Mouse (Mus musculus) embryonic stem cell, embryonic (primary cell): ENCODE measurements around the gene Lrrc23.

Experiments used
- CTCF ChIA-PET, 4 experiments: fragments of 300-600 bp in 2 of 4; fragments of 350-600 bp in 2 of 4; sonication (Branson Sonifier 250); formaldehyde crosslinking; loops; one replicate each; lab custom pipeline; 2022; ENCODE audit warnings: inconsistent platforms in 2 of 4; lab: Charles Lee
- POLR2A ChIA-PET, 4 experiments: fragments of 300-600 bp in 2 of 4; fragments of 350-600 bp in 2 of 4; sonication (Branson Sonifier 250); formaldehyde crosslinking; loops; one replicate each; lab custom pipeline; 2022; ENCODE audit warnings: antibody characterized with exemption in 4 of 4, inconsistent platforms in 1 of 4; lab: Charles Lee

Lrrc23 gene

DNA sequence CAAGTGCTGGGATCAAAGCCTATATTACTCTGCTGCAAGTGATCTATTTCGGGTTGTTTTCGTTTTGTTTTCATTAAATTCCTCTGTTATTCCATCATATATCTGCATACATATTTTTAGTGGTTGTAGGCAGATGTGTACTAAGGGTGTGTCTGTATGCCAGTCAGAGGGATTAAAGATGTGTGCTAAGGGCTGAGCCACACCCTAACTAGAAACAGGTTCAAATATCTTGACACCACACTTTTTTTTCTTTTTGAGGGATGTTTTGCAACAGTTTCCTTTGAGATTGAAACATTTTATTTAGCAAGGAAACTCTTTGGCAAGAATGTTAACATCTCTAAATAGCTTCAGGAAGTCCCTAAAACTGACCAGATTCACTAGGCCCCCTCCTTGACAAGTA, 16.7 kb upstream of the Lrrc23 start:
- ChIA-PET POLR2A (interaction anchor here in 3 of 4 experiments (0.9 to 1.6 kb wide), 9 partner anchors 8 to 55 kb away, joined by 3 to 5 read pairs (median 3); partner anchors contain the start of genes Grcc10 (in 2 of the 3), Cdca3 (in 1 of the 3) and Usp5 (in 1 of the 3)), CTCF (interaction anchor here in 1 of 4 experiments (0.9 kb wide), 1 partner anchor 10 kb away, joined by 3 read pairs; no protein-coding TSS in a partner anchor)

DNA sequence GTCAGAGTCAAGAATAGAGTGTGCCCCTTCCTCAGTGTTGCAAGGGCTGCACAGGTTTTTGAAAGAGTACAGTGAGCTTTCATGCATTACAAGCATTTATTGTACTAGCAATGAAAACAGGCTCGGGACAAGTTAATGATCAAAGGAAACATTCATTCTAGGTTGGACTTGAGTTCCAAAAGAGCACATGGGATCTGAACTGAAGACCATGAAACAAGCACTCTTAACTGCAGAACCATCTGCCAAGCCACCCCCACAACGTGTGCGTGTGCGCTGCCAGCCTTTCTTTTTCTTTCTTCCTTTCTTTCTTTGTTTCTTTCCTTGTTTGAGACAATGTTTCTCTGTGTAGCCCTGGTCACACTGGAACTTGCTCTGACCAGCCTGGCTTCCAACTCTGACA, 16.3 kb upstream of the Lrrc23 start:
- CTCF ChIA-PET, result interaction anchor here in 1 of 4 experiments (0.9 kb wide), 1 partner anchor 10 kb away, joined by 3 read pairs; no protein-coding TSS in a partner anchor
- POLR2A ChIA-PET, result interaction anchor here in 3 of 4 experiments (0.9 to 6.7 kb wide), 5 partner anchors 10 to 54 kb away, joined by 3 to 44 read pairs (median 4); partner anchors contain the start of genes Cdca3 (in 1 of the 3), Grcc10 (in 1 of the 3) and Usp5 (in 1 of the 3)

DNA sequence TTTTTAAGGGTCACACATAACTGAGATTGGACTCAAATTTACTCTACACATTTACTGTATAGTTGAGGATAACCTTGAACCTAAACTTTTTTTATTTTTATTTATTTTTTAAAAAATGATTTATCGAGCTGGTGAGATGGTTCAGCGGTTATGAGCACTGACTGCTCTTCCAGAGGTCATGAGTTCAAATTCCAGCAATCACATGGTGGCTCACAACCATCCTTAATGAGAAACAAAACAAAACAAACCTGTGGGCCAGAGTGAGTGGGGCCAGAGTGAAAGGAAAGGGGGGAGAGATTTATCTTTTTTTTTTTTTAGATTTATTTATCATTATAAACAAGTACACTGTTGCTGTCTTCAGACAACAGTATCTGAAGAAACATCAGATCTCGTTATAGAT, 12.4 kb upstream of the Lrrc23 start:
- ChIA-PET CTCF (no interaction called here), POLR2A (interaction anchor here in 2 of 4 experiments (0.6 to 6.7 kb wide), 5 partner anchors 14 to 52 kb away, joined by 3 to 44 read pairs (median 5); partner anchors contain the start of gene Grcc10 (in 1 of the 2))

DNA sequence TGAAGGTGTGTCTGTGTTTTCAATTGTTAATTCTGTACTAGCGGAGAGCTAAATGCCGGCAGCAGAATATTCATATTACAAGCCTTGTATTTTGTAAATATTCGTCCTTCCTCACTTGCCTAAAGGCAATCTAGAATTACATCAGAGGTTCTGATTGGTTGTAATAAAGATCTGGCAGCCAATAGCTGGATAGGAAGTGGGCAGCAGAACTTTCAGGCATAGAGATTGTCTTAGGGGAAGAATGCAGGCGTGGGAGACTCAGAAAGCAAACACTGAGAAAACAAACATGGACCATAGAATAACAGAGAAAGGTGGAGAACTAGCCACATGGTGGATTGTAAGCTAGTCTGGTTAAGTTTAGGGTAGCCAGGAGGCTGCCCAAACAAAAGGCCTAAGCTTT, 10.6 kb upstream of the Lrrc23 start:
- ChIA-PET CTCF (interaction anchor here (0.6 to 1.2 kb wide), 5 partner anchors 13 to 57 kb away, joined by 3 to 7 read pairs (median 4); no protein-coding TSS in a partner anchor), POLR2A (interaction anchor here in 3 of 4 experiments (0.5 to 6.7 kb wide), 18 partner anchors 10 to 407 kb away, joined by 3 to 44 read pairs (median 4); partner anchors contain the start of genes Grcc10 (in 3 of the 3), Eno2 (in 1 of the 3), Gm45234 (in 1 of the 3) and Lrrc23 (in 1 of the 3))

DNA sequence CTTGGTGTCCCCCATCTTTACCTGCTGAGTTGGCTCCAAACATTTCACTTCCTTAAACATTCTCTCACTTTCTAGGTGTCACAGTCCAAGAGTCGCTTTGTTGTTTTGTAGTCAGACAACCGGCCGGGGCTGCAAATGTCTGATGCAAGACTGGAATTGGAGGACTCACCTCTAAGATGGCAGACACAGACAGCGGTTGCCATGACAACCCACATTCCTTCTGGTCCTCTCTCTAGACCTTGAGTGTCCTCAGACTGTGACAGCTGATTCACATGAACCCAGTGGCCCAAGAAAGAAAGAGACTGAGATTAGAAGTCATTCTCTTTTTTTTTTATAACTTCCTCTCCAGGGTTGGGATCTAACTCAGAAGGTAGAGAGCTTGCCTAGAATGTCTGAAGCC, 10.0 kb upstream of the Lrrc23 start:
- ChIA-PET CTCF (interaction anchor here (0.6 to 1.2 kb wide), 5 partner anchors 14 to 23 kb away, joined by 3 to 7 read pairs (median 3); no protein-coding TSS in a partner anchor), POLR2A (interaction anchor here in 3 of 4 experiments (0.9 to 6.7 kb wide), 12 partner anchors 10 to 407 kb away, joined by 3 to 44 read pairs (median 4); partner anchors contain the start of genes Grcc10 (in 3 of the 3), Eno2 (in 1 of the 3), Gm45234 (in 1 of the 3) and Lrrc23 (in 1 of the 3))

- CTCF ChIA-PET, result no interaction called here
- POLR2A ChIA-PET, result interaction anchor here in 2 of 4 experiments (0.6 to 4.6 kb wide), 10 partner anchors 9 to 305 kb away, joined by 3 to 18 read pairs (median 4); partner anchors contain the start of genes Grcc10 (in 2 of the 2), Emg1 (in 1 of the 2), Phb2 (in 1 of the 2) and Spsb2 (in 1 of the 2)
These were observed 8.2 kb upstream of the Lrrc23 start for GRCm38 (mm10) chr6:124787722-124788121.

DNA sequence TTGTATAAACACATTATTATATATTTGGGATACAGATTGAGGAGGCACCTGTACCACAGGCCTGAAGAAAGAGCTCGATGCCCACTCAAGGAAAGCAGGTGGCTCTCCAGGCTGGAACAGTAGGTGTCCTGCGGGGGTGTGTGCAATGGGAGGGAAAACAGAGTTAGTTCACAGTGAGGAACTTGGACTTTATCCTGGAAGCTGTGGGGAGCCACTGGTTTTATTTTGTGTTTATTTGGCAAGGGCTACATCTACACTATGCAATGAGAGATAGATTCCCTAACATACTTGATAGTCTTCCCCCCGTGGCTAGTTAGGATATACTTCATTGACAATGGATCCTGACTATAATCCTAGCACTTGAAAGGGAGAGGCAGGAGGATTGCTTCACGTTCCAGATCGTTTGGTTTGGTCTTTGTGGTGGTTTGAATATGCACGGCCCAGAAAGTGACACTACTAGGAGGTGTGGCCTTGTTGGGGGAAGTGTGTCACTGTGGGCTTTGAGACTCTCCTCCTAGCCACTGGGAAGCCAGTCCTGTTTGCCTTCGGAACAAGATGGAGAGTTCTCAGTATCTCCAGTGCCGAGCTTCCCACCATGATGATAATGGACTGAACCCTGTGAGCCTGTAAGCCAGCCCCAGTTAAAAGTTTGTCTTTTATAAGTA, 7.4 kb upstream of the Lrrc23 start:
- CTCF ChIA-PET, result interaction anchor here in 1 of 4 experiments (0.7 to 1.1 kb wide), 3 partner anchors 19 to 63 kb away, joined by 3 to 8 read pairs (median 3); no protein-coding TSS in a partner anchor

DNA sequence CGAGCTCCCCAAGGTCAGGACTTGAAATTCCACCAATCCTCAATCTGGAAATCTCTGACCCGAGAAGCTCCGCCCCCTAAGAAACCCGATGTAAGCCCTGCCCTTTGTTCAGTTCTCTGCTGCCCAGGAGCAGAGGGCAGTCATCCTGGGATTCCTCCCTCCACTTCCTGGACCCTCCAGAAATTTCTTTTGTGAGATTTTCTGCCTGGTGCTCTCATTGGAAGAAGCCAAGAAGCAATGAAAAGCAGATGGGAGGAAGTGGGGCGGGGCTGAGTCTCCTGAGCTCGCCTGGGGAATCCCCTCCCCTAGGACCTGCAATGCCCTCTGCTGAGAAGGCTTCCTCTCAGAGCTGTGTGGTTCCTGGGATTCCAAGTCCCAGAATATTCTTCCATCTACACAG, 2.9 kb upstream of the Lrrc23 start:
- POLR2A ChIA-PET, result interaction anchor here (0.7 to 9.9 kb wide), 68 partner anchors 9 to 433 kb away, joined by 3 to 59 read pairs (median 5); partner anchors contain the start of genes Grcc10 (in 4 of the 4), Cdca3 (in 2 of the 4), Eno2 (in 2 of the 4) and Gm45234 (in 2 of the 4)

More for the DNA sequence above, 7.4 kb upstream of the Lrrc23 start:
- POLR2A ChIA-PET, result interaction anchor here in 2 of 4 experiments (0.6 to 9.9 kb wide), 7 partner anchors 16 to 46 kb away, joined by 3 to 59 read pairs (median 7); partner anchors contain the start of genes Grcc10 (in 1 of the 2) and Spsb2 (in 1 of the 2)

GRCm38 (mm10) chr6:124780917-124781316, 1.4 kb upstream of the Lrrc23 start:
- ChIA-PET POLR2A (interaction anchor here (0.6 to 9.9 kb wide), 10 partner anchors 9 to 150 kb away, joined by 3 to 59 read pairs (median 6); partner anchors contain the start of genes Grcc10 (in 2 of the 4), Atn1 (in 1 of the 4), Gm45234 (in 1 of the 4) and Mlf2 (in 1 of the 4)), CTCF (interaction anchor here in 1 of 4 experiments (1.1 to 2.6 kb wide), 3 partner anchors 25 to 491 kb away, joined by 3 to 15 read pairs (median 3); partner anchors contain the start of gene P3h3)

More for the DNA sequence above, 2.9 kb upstream of the Lrrc23 start:
- CTCF ChIA-PET, result interaction anchor here (0.6 to 2.6 kb wide), 31 partner anchors 8 to 540 kb away, joined by 3 to 15 read pairs (median 4); partner anchors contain the start of genes Atn1 (in 1 of the 4), C1rl (in 1 of the 4), Cdca3 (in 1 of the 4) and Eno2 (in 1 of the 4)

GRCm38 (mm10) chr6:124779984-124780416, 473 bp upstream of the Lrrc23 start:
- POLR2A ChIA-PET, result interaction anchor here in 2 of 4 experiments (0.6 to 9.9 kb wide), 15 partner anchors 10 to 309 kb away, joined by 3 to 59 read pairs (median 4); partner anchors contain the start of genes Grcc10 (in 2 of the 2), Atn1 (in 1 of the 2), Cdca3 (in 1 of the 2) and Eno2 (in 1 of the 2)
- CTCF ChIA-PET, result interaction anchor here in 1 of 4 experiments (1.1 kb wide), 1 partner anchor 17 kb away, joined by 3 read pairs; no protein-coding TSS in a partner anchor

GRCm38 (mm10) chr6:124770511-124770910, 9.0 kb downstream of the Lrrc23 start:
- CTCF ChIA-PET, result interaction anchor here (0.6 to 2.1 kb wide), 6 partner anchors 11 to 171 kb away, joined by 3 to 14 read pairs (median 4); no protein-coding TSS in a partner anchor
- POLR2A ChIA-PET, result interaction anchor here in 3 of 4 experiments (0.9 to 22.3 kb wide), 20 partner anchors 12 to 160 kb away, joined by 3 to 449 read pairs (median 6); partner anchors contain the start of genes Atn1 (in 2 of the 3), Cdca3 (in 2 of the 3), Gm45234 (in 2 of the 3) and Grcc10 (in 2 of the 3)

DNA sequence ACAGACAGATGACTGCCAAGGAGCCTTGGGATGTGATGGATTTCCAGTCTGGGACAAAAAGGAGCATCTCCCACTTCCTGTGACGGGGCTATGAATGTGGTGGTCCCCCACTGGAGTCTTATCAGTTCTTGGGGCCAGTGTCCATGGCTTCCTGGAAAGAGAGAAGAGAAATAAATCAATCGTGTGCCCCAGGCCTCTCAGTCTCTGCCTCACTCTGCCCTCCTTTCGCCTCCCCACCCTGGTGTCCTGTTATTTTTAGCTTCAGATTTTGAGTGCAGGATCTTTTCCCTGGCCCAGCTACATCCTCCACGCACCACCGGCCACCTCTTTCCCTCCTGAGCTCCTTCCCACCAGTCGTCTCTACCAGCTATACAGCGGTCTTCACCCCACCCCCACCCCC, 9.5 kb downstream of the Lrrc23 start:
- ChIA-PET POLR2A (interaction anchor here in 3 of 4 experiments (0.7 to 22.3 kb wide), 30 partner anchors 8 to 344 kb away, joined by 3 to 449 read pairs (median 5); partner anchors contain the start of genes Grcc10 (in 3 of the 3), Atn1 (in 2 of the 3), Cdca3 (in 2 of the 3) and Gm45234 (in 2 of the 3)), CTCF (interaction anchor here in 3 of 4 experiments (0.6 to 2.1 kb wide), 5 partner anchors 11 to 25 kb away, joined by 3 to 14 read pairs (median 4); no protein-coding TSS in a partner anchor)

- POLR2A ChIA-PET, result interaction anchor here (0.6 to 22.3 kb wide), 30 partner anchors 8 to 396 kb away, joined by 3 to 449 read pairs (median 5); partner anchors contain the start of genes Grcc10 (in 4 of the 4), Atn1 (in 2 of the 4), Cdca3 (in 2 of the 4) and Gm45234 (in 2 of the 4)
- CTCF ChIA-PET, result interaction anchor here in 3 of 4 experiments (0.5 to 2.1 kb wide), 8 partner anchors 10 to 162 kb away, joined by 3 to 14 read pairs (median 4); partner anchors contain the start of genes Atn1 (in 1 of the 3) and Mlf2 (in 1 of the 3)
These were observed 10.3 kb downstream of the Lrrc23 start, which contains the start of gene Eno2 for GRCm38 (mm10) chr6:124769101-124769765. Gene Eno2 (minus strand): TSS chr6:124769673.

DNA sequence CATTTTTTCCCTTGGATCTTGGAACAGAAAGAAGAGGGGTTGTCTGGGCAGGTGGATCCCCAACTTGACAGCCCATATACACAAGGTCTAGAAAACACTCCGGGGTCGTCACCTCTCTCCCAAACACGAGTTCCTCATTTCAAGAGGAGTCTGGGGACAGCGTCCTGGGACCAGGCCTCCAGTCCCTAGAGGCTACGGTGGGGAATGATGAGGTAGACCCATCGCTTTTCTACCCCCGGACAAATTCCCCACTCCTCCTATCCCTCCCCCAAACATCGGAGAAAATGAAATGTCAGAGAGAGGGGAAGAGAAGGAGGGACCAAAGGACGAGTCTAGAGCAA, 10.9 kb downstream of the Lrrc23 start:
- CTCF ChIA-PET, result interaction anchor here in 2 of 4 experiments (1.2 to 2.1 kb wide), 4 partner anchors 10 to 91 kb away, joined by 3 to 14 read pairs (median 7); no protein-coding TSS in a partner anchor
- POLR2A ChIA-PET, result interaction anchor here (0.8 to 22.3 kb wide), 21 partner anchors 10 to 397 kb away, joined by 3 to 449 read pairs (median 7); partner anchors contain the start of genes Grcc10 (in 4 of the 4), Atn1 (in 2 of the 4), Gm45234 (in 2 of the 4) and Cdca3 (in 1 of the 4)

DNA sequence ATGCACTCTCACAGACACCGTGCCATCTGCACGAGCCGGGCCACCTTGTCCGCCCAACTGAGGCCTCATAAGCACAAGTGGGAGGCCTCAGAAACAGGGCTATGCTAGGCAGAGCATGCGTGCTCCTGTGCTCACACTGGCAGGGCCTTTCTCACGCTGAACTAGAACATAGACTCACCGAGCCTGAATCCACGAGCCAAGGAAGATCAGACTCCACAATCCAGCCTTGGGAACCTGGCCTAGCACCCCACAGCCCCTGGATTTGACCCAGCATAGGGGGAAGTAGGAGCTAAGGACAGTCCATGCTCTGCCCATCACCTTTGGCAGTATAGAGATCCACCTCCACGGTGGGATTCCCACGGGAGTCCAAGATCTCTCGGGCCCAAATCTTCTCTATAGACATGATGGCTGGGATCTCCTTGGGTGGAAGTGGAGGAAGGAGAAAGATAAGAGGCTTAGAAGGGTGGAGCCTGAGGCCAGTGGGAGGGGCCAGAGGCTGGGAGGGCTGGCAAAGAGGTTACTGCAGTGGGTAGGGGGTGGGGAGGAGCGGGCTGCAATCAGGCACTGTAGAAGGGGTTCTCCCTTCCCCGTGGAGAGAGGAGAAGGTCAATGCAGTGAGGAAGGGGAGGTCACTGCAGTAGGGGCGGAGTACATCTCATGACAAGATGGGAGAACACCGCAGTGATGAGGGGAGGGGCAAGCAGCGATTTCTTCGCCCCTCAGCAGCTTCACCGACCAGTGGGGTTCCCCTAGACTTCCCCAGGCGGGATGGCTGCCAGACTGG, 11.4 kb downstream of the Lrrc23 start:
- ChIA-PET CTCF (interaction anchor here in 1 of 4 experiments (1.2 to 1.6 kb wide), 2 partner anchors 14 to 91 kb away, joined by 3 to 10 read pairs; no protein-coding TSS in a partner anchor), POLR2A (interaction anchor here (0.5 to 22.3 kb wide), 17 partner anchors 9 to 397 kb away, joined by 3 to 449 read pairs (median 11); partner anchors contain the start of genes Grcc10 (in 4 of the 4), Atn1 (in 2 of the 4), Gm45234 (in 2 of the 4) and Cdca3 (in 1 of the 4))
